Mouse (Mus musculus): ENCODE data around the gene Psmb4. TPM values are rescaled to one million over a fixed set of nuclear protein-coding genes. Genes with fewer than 3 reads are reported as not detected.

Psmb4 gene
- 330 and 355 TPM in 2 replicates for polyA plus RNA-seq (2015; fragmentation: Nextera tagmentation; extraction: Ambion mirVana)

GRCm38 (mm10) chr3:94886316-94887224, at the start of gene Psmb4:
TSS of gene Psmb4 (minus strand) at chr3:94886961.

GRCm38 (mm10) chr3:94932809-94933564, 46.2 kb upstream of the Psmb4 start, which contains the start of gene Selenbp1:
TSS of gene Selenbp1 (plus strand) at chr3:94933056.

GRCm38 (mm10) chr3:94837183-94837890, 49.4 kb downstream of the Psmb4 start, which contains the start of gene Pogz:
TSS of gene Pogz (plus strand) at chr3:94837567.

Other genes starting within 250 kb of the Psmb4 start
- gene Gm10972, start 243.8 kb downstream of the Psmb4 start, polyA plus RNA-seq (2015; fragmentation: Nextera tagmentation; extraction: Ambion mirVana) = not detected in 2 replicates
- gene Tuft1, start 228.1 kb downstream of the Psmb4 start, polyA plus RNA-seq (2015; fragmentation: Nextera tagmentation; extraction: Ambion mirVana) = 6.9 and 13.2 TPM in 2 replicates
- 0.58 and 1.4 TPM in 2 replicates for gene Selenbp2, start 193.4 kb downstream of the Psmb4 start, polyA plus RNA-seq (2015; fragmentation: Nextera tagmentation; extraction: Ambion mirVana)
- 2.1 and 2.3 TPM in 2 replicates for gene Cgn, start 100.5 kb downstream of the Psmb4 start, polyA plus RNA-seq (2015; fragmentation: Nextera tagmentation; extraction: Ambion mirVana)
- 7.1 and 11.5 TPM in 2 replicates for gene Pogz, start 49.4 kb downstream of the Psmb4 start, polyA plus RNA-seq (2015; fragmentation: Nextera tagmentation; extraction: Ambion mirVana)
- gene Selenbp1, start 46.1 kb upstream of the Psmb4 start, polyA plus RNA-seq (2015; fragmentation: Nextera tagmentation; extraction: Ambion mirVana) = 36.1 and 55.8 TPM in 2 replicates
- gene Rfx5, start 67.1 kb upstream of the Psmb4 start, polyA plus RNA-seq (2015; fragmentation: Nextera tagmentation; extraction: Ambion mirVana) = 3.1 and 6.2 TPM in 2 replicates
- gene Pi4kb, start 87.8 kb upstream of the Psmb4 start, polyA plus RNA-seq (2015; fragmentation: Nextera tagmentation; extraction: Ambion mirVana) = 12.5 and 16.0 TPM in 2 replicates
- 10.9 and 19.5 TPM in 2 replicates for gene Zfp687, start 128.5 kb upstream of the Psmb4 start, polyA plus RNA-seq (2015; fragmentation: Nextera tagmentation; extraction: Ambion mirVana)
- gene Psmd4, start 155.7 kb upstream of the Psmb4 start, polyA plus RNA-seq (2015; fragmentation: Nextera tagmentation; extraction: Ambion mirVana) = 213 and 271 TPM in 2 replicates
- 15.8 and 23.0 TPM in 2 replicates for gene Pip5k1a, start 220.0 kb upstream of the Psmb4 start, polyA plus RNA-seq (2015; fragmentation: Nextera tagmentation; extraction: Ambion mirVana)
- 76.7 and 105 TPM in 2 replicates for gene Vps72, start 224.1 kb upstream of the Psmb4 start, polyA plus RNA-seq (2015; fragmentation: Nextera tagmentation; extraction: Ambion mirVana)
- gene Tmod4, start 237.5 kb upstream of the Psmb4 start, polyA plus RNA-seq (2015; fragmentation: Nextera tagmentation; extraction: Ambion mirVana) = 0.25 and 0.83 TPM in 2 replicates
- 51.9 and 69.5 TPM in 2 replicates for gene Scnm1, start 247.1 kb upstream of the Psmb4 start, polyA plus RNA-seq (2015; fragmentation: Nextera tagmentation; extraction: Ambion mirVana)
- 15.2 and 15.3 TPM in 2 replicates for gene Lysmd1, start 247.1 kb upstream of the Psmb4 start, polyA plus RNA-seq (2015; fragmentation: Nextera tagmentation; extraction: Ambion mirVana)

All from adrenal gland, postnatal 0 days (tissue).